Mouse (Mus musculus): ENCODE data around the gene Ldlr. TPM values are rescaled to one million over a fixed set of nuclear protein-coding genes. Genes with fewer than 3 reads are reported as not detected.
A peak's percentile ranks its signal among the peaks of the same experiment; 100 is the strongest.
"Not testable (repeated sequence)": the region's sequence is repeated elsewhere in the genome, so short reads cannot be mapped to it uniquely, and the experiment has no call there.

The Ldlr gene
- total RNA-seq, 1 experiment from 2014 or later, result 96.1 TPM

DNA sequence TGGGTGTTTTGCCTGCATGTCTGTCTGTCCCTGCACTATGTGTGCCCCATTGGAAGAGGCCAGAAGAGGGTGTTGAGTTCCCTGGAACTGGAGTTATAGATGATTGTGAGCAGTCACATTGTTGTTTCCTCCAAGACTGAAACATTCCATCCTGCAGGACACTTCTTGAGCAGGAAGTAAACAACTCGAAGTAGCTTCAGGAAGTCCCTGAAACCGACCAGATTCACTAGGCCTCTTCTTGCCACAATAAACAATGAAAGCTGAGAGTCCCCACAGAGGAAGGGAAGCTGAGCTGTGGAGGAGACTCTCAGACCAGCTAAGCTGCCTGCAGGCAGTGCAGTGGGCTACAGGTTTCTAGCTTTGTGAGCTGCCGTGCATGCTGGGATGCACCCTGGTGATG is 54.4 kb downstream of the Ldlr start:
- ATAC-seq (replicated peaks; ENCODE audit: insufficient number of reproducible peaks, low FRiP score, low TSS enrichment, poor library complexity, severe bottlenecking), result no peak

DNA sequence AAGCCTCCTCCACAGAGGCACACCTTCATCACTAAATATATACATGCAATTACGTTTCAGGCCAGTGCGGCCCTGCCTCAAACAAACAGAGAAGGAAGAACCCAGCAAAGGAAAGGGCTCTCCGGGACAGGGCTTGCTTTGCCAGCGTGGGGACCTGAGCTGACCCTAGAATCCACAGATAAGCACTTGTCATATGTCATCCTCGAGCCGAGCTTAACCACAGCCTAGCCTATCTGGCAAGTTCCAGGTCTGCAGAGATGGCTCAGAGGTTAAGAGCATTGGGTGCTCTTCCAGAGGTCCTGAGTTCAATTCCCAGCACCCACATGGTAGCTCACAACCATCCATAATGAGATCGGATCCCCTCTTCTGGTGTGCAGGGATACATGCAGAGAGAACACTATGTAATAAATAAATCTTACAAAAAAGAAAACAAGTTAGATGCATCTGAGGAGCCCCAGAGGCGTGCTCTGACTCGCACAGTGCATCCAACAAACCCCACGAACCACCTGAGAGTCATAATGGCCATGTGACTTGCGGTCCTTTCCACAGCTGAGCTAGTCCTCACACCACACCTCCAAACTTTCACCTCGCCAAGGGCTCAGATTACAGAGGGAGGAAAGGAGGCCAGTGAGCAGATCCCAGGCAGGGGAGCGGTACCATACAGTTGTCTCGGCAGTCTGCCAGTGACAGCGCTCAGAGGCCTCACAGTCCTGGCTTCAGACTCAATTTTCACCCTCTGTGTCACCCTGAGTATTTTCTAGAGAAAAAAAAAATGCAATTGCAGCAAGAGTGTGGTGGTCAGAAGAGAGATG is 58.6 kb downstream of the Ldlr start:
- ATAC-seq (replicated peaks; ENCODE audit: insufficient number of reproducible peaks, low FRiP score, low TSS enrichment, poor library complexity, severe bottlenecking), result no peak

DNA sequence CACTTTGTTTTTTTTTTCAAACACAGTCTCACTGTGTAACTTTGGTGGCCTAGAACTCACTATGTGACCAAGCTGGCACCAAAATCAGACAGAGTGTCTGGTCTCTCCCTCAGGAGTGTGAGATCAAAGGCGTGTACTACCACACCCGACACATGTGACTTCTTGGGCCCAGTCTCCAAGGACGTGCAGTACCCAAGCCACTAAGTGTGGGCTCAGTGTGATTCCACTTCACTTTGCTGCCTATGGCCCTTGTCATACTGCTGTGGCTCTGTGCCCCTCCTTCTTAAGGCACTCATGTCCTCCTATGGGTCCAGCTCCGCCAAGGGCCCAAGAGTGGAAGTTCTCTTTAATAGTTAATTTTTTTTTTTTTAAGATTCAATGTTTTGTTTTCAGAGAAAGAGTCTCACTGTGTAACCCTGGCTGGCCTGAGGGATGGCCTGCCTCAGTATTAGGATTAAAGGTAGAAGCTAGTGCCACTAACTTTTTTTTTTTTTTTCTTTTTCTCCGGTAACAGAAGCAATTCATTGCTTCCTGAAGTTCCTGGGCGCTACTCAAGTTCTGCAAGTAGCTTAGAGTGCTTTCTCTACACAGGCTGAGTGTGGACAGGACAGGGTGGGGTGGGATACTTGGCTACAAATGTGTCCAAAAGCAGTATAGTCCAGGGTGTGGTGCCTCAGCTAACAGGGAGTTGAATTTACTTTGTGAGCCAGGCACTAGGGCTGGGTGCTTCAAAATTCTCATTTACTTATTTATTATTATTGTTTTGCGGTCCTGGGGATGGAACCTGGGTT is 61.4 kb downstream of the Ldlr start:
- no peak for ATAC-seq (replicated peaks; ENCODE audit: insufficient number of reproducible peaks, low FRiP score, low TSS enrichment, poor library complexity, severe bottlenecking)

- ATAC-seq (replicated peaks; ENCODE audit: insufficient number of reproducible peaks, low FRiP score, low TSS enrichment, poor library complexity, severe bottlenecking), result not testable (repeated sequence)
Observed at GRCm38 (mm10) chr9:21786309-21786708, 63.0 kb downstream of the Ldlr start.

GRCm38 (mm10) chr9:21786906-21787305 is 63.6 kb downstream of the Ldlr start:
- ATAC-seq (replicated peaks; ENCODE audit: insufficient number of reproducible peaks, low FRiP score, low TSS enrichment, poor library complexity, severe bottlenecking), result peak; percentile 84

- no peak for ATAC-seq (replicated peaks; ENCODE audit: insufficient number of reproducible peaks, low FRiP score, low TSS enrichment, poor library complexity, severe bottlenecking)
Observed at GRCm38 (mm10) chr9:21787654-21788053, 64.4 kb downstream of the Ldlr start.

DNA sequence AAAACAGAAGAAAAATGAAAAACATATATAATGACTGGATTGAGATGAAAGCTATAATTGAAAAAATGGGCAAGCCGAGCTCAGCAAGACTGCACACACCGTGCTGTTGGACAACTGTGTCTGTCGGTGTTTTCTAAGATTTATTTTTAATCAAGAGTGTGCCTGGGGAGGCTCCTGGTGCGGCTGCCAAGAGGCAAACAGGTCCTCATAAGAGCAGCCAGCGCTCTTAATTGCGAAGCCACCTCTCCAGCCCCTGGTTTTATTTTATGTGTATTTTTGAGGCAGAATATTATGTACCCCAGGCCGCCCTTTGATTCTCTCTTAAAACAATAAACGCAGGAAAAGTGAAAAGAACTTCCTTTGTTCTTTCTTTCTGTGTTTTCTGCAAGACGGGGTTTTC is 65.0 kb downstream of the Ldlr start:
- no peak for ATAC-seq (replicated peaks; ENCODE audit: insufficient number of reproducible peaks, low FRiP score, low TSS enrichment, poor library complexity, severe bottlenecking)

GRCm38 (mm10) chr9:21791861-21792260 is 68.6 kb downstream of the Ldlr start:
- no peak for ATAC-seq (replicated peaks; ENCODE audit: insufficient number of reproducible peaks, low FRiP score, low TSS enrichment, poor library complexity, severe bottlenecking)

GRCm38 (mm10) chr9:21792644-21793043 is 69.4 kb downstream of the Ldlr start:
- ATAC-seq (replicated peaks; ENCODE audit: insufficient number of reproducible peaks, low FRiP score, low TSS enrichment, poor library complexity, severe bottlenecking), result no peak

DNA sequence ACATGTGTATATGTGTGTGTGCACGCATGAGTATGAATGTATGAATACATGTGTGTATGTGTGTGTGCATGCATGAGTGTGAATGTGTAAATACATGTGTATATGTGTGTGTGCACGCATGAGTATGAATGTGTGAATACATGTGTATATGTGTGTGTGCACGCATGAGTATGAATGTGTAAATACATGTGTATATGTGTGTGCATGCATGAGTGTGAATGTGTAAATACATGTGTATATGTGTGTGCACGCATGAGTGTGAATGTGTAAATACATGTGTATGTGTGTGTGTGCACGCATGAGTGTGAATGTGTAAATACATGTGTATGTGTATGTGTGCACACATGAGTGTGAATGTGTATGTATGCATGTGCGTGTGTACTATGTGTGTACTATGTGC is 70.2 kb downstream of the Ldlr start:
- not testable (repeated sequence) for ATAC-seq (replicated peaks; ENCODE audit: insufficient number of reproducible peaks, low FRiP score, low TSS enrichment, poor library complexity, severe bottlenecking)

DNA sequence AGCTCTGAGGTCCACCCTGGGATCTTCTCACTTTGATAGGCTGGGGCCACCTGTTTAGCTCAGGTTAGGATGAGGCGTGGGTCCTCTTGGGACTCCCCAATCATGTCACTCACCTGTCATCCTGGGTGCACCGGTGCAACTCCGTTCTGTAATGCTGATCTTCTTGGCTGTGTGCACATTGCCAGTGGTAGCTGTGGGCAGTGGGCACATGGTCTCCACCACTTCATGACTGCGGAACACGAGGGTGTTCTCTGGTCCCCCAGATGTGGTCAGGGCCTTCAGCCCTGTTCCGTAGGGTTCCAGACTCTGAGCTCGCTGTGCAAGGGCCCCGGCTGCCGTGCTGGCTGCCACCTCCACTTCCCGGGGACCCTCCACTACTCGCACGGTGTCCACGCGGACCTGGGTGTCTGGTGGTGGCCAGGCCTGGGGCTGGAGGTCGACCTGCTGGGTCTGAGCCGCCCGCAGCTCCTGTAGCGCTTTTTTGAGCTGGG is 71.1 kb downstream of the Ldlr start:
- ATAC-seq (replicated peaks; ENCODE audit: insufficient number of reproducible peaks, low FRiP score, low TSS enrichment, poor library complexity, severe bottlenecking), result no peak

- no peak for ATAC-seq (replicated peaks; ENCODE audit: insufficient number of reproducible peaks, low FRiP score, low TSS enrichment, poor library complexity, severe bottlenecking)
Observed at GRCm38 (mm10) chr9:21794925-21795324, 71.6 kb downstream of the Ldlr start.

- ATAC-seq (replicated peaks; ENCODE audit: insufficient number of reproducible peaks, low FRiP score, low TSS enrichment, poor library complexity, severe bottlenecking), result no peak
Observed at GRCm38 (mm10) chr9:21795579-21795978, 72.3 kb downstream of the Ldlr start.

- ATAC-seq (replicated peaks; ENCODE audit: insufficient number of reproducible peaks, low FRiP score, low TSS enrichment, poor library complexity, severe bottlenecking), result no peak
Observed at GRCm38 (mm10) chr9:21796259-21796658, 73.0 kb downstream of the Ldlr start.

DNA sequence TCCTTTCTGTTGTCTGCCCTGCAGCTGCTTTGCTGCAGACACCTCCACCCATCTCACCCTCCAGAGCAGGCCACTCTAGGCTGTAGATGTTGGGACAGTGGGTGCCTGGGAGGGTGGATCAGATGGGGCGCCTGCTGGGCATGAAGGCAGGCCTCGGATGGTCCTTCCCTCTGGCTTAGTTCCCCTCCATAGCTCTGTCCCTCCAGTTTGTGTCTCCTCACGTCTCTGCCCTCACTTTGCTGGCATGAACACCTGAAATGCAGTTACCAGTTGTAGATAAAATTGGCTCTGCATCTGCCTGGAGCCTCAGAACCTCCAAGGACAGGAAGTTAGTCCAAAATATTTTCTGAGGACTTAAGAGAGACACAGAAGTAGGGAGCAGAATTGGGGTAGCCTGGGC is 73.6 kb downstream of the Ldlr start:
- ATAC-seq (replicated peaks; ENCODE audit: insufficient number of reproducible peaks, low FRiP score, low TSS enrichment, poor library complexity, severe bottlenecking), result no peak

DNA sequence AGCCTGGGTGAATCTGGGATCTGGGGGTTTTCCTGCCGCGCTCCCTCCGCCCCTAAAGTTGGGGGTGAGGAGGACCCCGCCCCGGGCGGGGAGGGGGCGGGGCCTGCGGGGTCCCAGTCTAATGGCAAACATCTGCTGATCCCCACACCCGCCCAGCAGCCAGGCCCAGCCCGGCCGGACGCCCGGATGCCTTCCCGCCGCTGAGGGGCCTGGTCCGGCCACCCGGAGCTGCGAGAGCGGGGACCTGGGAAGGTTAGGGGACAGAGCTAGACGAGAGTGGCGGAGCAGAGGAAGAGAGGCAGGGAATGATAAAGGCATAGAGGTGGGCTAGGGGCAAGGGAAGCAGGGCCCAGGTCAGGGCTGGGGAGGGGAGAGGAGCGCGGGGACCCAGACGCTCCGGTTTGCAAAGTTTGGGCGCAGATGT is 74.7 kb downstream of the Ldlr start:
- ATAC-seq (replicated peaks; ENCODE audit: insufficient number of reproducible peaks, low FRiP score, low TSS enrichment, poor library complexity, severe bottlenecking), result 0 out of 2 replicates have a peak, but pooled peaks have one; percentile 11

DNA sequence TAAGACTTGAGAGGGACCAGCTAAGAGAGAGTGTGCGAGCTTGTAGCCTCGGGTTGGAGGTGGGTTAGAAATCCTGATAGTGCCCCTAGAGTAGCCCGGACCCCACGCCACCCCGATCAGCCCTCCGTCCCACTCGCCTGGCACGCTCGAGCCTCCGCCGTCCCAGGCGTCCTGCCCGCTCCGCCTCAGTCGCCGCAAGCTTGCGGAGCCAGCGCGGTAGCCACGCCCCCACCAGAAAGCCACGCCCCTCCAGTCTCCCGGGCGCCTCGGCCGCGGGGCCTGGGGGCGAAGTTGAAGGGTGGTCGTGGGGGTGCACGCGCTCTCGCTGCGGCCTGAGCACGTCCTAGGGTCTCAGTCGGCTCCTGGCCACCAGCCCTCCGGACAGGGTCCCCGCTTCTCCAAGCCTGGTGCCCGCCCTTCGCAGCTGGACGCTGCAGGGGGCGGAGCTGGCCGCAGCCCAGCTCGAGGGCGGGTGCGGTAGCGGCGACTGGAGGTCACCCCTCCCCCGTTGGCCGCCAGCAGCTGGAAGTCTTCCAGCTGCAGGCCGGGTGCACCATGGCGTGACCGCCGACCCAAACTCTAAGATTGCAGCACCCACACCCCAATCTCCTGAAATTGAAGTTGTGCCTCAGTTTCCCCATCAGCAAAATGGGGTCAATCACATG is 75.2 kb downstream of the Ldlr start, which contains the start of gene Kank2:
Gene Kank2, minus strand, starts transcription at position 400 of the 665 bp plus-strand sequence.
- peak; percentile 37; the same call in 1 of the 2 replicates for ATAC-seq (replicated peaks; ENCODE audit: insufficient number of reproducible peaks, low FRiP score, low TSS enrichment, poor library complexity, severe bottlenecking)

GRCm38 (mm10) chr9:21799010-21799350 is 75.7 kb downstream of the Ldlr start:
- ATAC-seq (replicated peaks; ENCODE audit: insufficient number of reproducible peaks, low FRiP score, low TSS enrichment, poor library complexity, severe bottlenecking), result no peak

Measured in monocyte, adult 5-6 weeks (primary cell).